ENCODE assay signal across 13 mouse cellular contexts in genomic region chr4:71480960-71481359, GRCm38 (mm10).
"Had no signal": no experiment of that assay in that cellular context is flagged by ENCODE, and none has a peak within 500 bp of the region (broad histone marks: within the 10 kb centered on the region; RNA-seq: fewer than 3 reads in every experiment).

No protein-coding gene starts in this region.

- H3K27me3 ChIP-seq: midbrain, embryonic 12.5 days; neural tube, embryonic 12.5 days; stomach, embryonic 15.5 days had no signal

- H3K4me3 ChIP-seq: midbrain, embryonic 10.5 days; midbrain, embryonic 12.5 days; neural tube, embryonic 12.5 days; stomach, embryonic 15.5 days had no signal

- DNase-seq: lung, adult 18-20 months; lung, embryonic 14.5 days; lung, postnatal 10 days; lung, postnatal 4 days; right cerebral cortex, postnatal 14 days; thymus, adult 2 months; thymus, postnatal 25 days; thymus, postnatal 4 days had no signal

- H3K9me3 ChIP-seq: midbrain, embryonic 10.5 days; midbrain, embryonic 12.5 days; neural tube, embryonic 12.5 days; stomach, embryonic 15.5 days had no signal

- H3K4me2 ChIP-seq: lung, embryonic 14.5 days; midbrain, embryonic 12.5 days; neural tube, embryonic 12.5 days; stomach, embryonic 15.5 days had no signal

- H3K27ac ChIP-seq: midbrain, embryonic 10.5 days; midbrain, embryonic 12.5 days; neural tube, embryonic 12.5 days; stomach, embryonic 15.5 days; stomach, postnatal 0 days had no signal

- H3K4me1 ChIP-seq: stomach, embryonic 15.5 days had no signal

- H3K36me3 ChIP-seq: midbrain, embryonic 10.5 days; midbrain, embryonic 12.5 days; neural tube, embryonic 12.5 days; stomach, embryonic 15.5 days had no signal

- H3K9ac ChIP-seq: lung, embryonic 14.5 days; midbrain, embryonic 12.5 days; neural tube, embryonic 12.5 days; stomach, embryonic 15.5 days had no signal
